Comparison of ENCODE assay signal across 8 mouse cellular contexts in the genomic region with DNA sequence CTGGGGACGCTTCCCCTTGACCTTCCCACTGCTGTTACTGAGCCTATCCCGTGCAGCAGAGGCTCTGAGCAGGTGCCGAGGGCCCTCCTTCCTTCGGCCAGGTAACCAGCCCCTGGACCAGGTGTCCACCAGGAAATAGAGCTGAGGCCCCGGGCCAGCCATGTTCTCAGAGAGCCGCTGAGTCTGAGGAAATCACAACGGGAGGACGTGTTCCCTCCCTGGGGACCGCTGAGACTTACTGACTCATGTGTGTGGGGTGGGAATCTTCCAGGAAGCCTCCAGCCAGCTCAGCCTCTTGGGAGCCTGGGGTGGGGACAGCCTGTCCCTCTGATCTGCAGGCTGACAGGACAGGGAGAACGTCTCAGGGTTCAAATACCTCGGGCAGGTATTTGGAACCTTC. TPM values are rescaled to one million over a fixed set of nuclear protein-coding genes. Genes with fewer than 3 reads are reported as not detected.
DNase-seq lines count a peak whose midpoint lies in the region; ATAC-seq and TF ChIP-seq lines count a peak whose summit lies in the region.
"Had no signal": no experiment of that assay in that cellular context is flagged by ENCODE, and none has a peak within 500 bp of the region (broad histone marks: within the 10 kb centered on the region; RNA-seq: fewer than 3 reads in every experiment).

No protein-coding gene starts in this region.

- H3K4me2 ChIP-seq in embryonic facial prominence, embryonic 13.5 days: peak overlapping the region; percentile 71
- H3K4me2 ChIP-seq in limb, embryonic 14.5 days (replicated peaks; ENCODE audit: low read depth, low read length, severe bottlenecking): peak overlapping the region; percentile 48

- peak overlapping the region; percentile 87 for H3K27ac ChIP-seq in embryonic facial prominence, embryonic 13.5 days
- H3K27ac ChIP-seq in limb, embryonic 14.5 days (replicated peaks; ENCODE audit: low read depth, low read length): peak overlapping the region; percentile 72
- no peak overlapping the region for H3K27ac ChIP-seq in midbrain, embryonic 10.5 days (replicated peaks)

- WGBS in embryonic facial prominence, embryonic 13.5 days: 42% methylated on average over 11 of the region's 11 CpGs
- 37% methylated on average over 11 of the region's 11 CpGs for WGBS in limb, embryonic 14.5 days
- WGBS in midbrain, embryonic 10.5 days: 64% methylated on average over 11 of the region's 11 CpGs

- intact Hi-C loops in heart, postnatal 36 days (cut with DNase I): no loop called here

- H3K36me3 ChIP-seq in embryonic facial prominence, embryonic 13.5 days: no peaks in the 10 kb centered on the region
- H3K36me3 ChIP-seq in limb, embryonic 14.5 days (ENCODE audit: control insufficient read depth, insufficient read depth, low read length): no peaks in the 10 kb centered on the region
- H3K36me3 ChIP-seq in midbrain, embryonic 10.5 days: no peaks in the 10 kb centered on the region
- H3K36me3 ChIP-seq: liver, embryonic 15.5 days had no signal

- peaks cover 65% of the 10 kb centered on the region for H3K4me1 ChIP-seq in embryonic facial prominence, embryonic 13.5 days
- H3K4me1 ChIP-seq in limb, embryonic 14.5 days (ENCODE audit: control insufficient read depth, insufficient read depth, low read length): peaks cover 38% of the 10 kb centered on the region
- peaks cover 43% of the 10 kb centered on the region for H3K4me1 ChIP-seq in midbrain, embryonic 10.5 days

- no peak for TF ChIP-seq POLR2A in limb, embryonic 14.5 days (IDR thresholded peaks at IDR 0.05; ENCODE audit: borderline replicate concordance, extremely low read depth, insufficient read depth, insufficient read length)

- H3K9ac ChIP-seq in embryonic facial prominence, embryonic 13.5 days: peak overlapping the region; percentile 71
- H3K9ac ChIP-seq in limb, embryonic 14.5 days (ENCODE audit: low read depth, low read length, severe bottlenecking): peak overlapping the region; percentile 45
- H3K9ac ChIP-seq: liver, embryonic 15.5 days had no signal

- peak overlapping the region; percentile 42 for H3K4me3 ChIP-seq in embryonic facial prominence, embryonic 13.5 days
- peak overlapping the region; percentile 37 for H3K4me3 ChIP-seq in limb, embryonic 14.5 days (replicated peaks; ENCODE audit: low read length)
- H3K4me3 ChIP-seq in midbrain, embryonic 10.5 days: no peak overlapping the region

- no peak for ATAC-seq in embryonic facial prominence, embryonic 13.5 days (ENCODE audit: insufficient number of reproducible peaks, insufficient read depth, low FRiP score, low TSS enrichment, low read depth)
- no peak for ATAC-seq in limb, embryonic 14.5 days (ENCODE audit: low FRiP score, low read depth)

- no peaks in the 10 kb centered on the region for H3K27me3 ChIP-seq in embryonic facial prominence, embryonic 13.5 days
- H3K27me3 ChIP-seq in limb, embryonic 14.5 days (ENCODE audit: control insufficient read depth, insufficient read depth, low read length): no peaks in the 10 kb centered on the region
- peaks cover 19% of the 10 kb centered on the region for H3K27me3 ChIP-seq in midbrain, embryonic 10.5 days (ENCODE audit: low read depth, poor library complexity, severe bottlenecking)
- H3K27me3 ChIP-seq: liver, embryonic 15.5 days had no signal

- DNase-seq in adipocyte (ENCODE audit: low spot score): peak; percentile 73
- DNase-seq in heart, postnatal 36 days: peak; percentile 56 to 64
- peak; percentile 15 for DNase-seq in limb, embryonic 14.5 days (ENCODE audit: low spot score)
- no peak for DNase-seq in right cerebral cortex, postnatal 4 days
- DNase-seq in natural killer cell, adult 2 months (ENCODE audit: low spot score in 2 of 2): no peak
- DNase-seq in midbrain, embryonic 10.5 days (ENCODE audit: low spot score): no peak

- H3K9me3 ChIP-seq in embryonic facial prominence, embryonic 13.5 days: no peaks in the 10 kb centered on the region
- no peaks in the 10 kb centered on the region for H3K9me3 ChIP-seq in limb, embryonic 14.5 days (ENCODE audit: control insufficient read depth, low read length)
- no peaks in the 10 kb centered on the region for H3K9me3 ChIP-seq in midbrain, embryonic 10.5 days (replicated peaks)
- H3K9me3 ChIP-seq: liver, embryonic 15.5 days had no signal

RNA-seq across cellular contexts. Expression of a gene that starts 32.1 kb away (rescaled TPM):
- polyA plus RNA-seq in embryonic facial prominence, embryonic 13.5 days (2015; fragmentation: Nextera tagmentation; extraction: Ambion mirVana): 186 and 202 TPM in 2 replicates
- 10 to 100 TPM; 28.6 to 37.1 TPM for total RNA-seq in heart, postnatal 36 days (2021)
- polyA plus RNA-seq in limb, embryonic 14.5 days (2012; rRNA removed): 76.5 and 78.7 TPM in 2 replicates
- 125 and 136 TPM in 2 replicates for polyA plus RNA-seq in limb, embryonic 14.5 days (2014; fragmentation: Nextera tagmentation; extraction: Ambion mirVana)
- polyA plus RNA-seq in midbrain, embryonic 10.5 days (2016; fragmentation: Nextera tagmentation; extraction: Ambion mirVana): 186 and 195 TPM in 2 replicates

Comparison
In these comparisons a context has a peak if more than half of its experiments do, and no peak if none do; other contexts are left out.
1. DNase-seq: peak in adipocyte (single experiment), heart, postnatal 36 days (2 of 2) and limb, embryonic 14.5 days (single experiment); none in right cerebral cortex, postnatal 4 days (single experiment), natural killer cell, adult 2 months (0 of 2) and midbrain, embryonic 10.5 days (single experiment).